Mouse (Mus musculus): ENCODE data around the gene Krtap7-1. TPM values are rescaled to one million over a fixed set of nuclear protein-coding genes. Genes with fewer than 3 reads are reported as not detected.

Gene Krtap7-1
- polyA plus RNA-seq (2014; fragmentation: Illumina TruSeq; extraction: RNeasy Lipid Tissue Mini Kit (QIAGEN cat#74804); ENCODE audit: low read depth, low replicate concordance), result not detected

DNA sequence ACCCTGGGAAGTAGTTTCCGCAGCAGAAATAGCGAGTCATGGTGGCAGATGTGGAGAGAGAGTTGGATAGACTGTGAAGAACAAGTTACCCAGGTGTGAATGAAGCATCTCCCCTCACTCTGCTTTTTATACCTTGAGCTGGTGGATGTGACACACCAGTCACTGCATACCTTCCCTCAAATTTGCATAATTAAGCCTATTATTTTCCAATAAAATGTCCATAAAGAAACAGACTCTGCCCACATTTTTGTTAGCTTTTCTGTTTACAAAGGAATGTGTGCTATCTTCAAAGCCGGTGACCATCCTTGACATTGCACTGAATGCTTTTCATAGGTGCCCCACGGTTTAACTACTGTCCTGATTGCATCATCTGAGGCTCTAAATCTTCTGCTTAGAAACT, at the start of gene Krtap7-1:
Gene Krtap7-1 (minus strand): TSS at position 101 of the 400 bp plus-strand sequence.

DNA sequence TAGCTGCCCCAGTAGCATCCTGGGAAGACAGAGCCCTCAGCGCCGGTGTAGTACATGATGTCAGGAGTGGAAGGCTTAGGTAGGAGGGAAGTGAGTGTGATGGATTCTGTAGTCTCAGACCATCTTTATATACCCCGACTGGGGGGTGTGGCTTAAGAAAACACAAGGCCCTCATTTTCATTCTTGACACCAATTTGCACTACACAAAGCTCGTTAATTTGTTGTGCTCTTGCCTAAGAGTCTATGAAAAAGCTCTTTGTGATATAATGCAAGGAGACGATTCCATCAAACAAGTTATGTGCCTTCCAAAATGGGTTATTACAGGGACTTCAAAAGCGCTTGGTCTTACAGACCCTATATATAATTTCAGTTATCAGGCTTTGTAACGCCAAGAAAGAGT, 20.3 kb downstream of the Krtap7-1 start, which contains the start of gene Krtap8-1:
Gene Krtap8-1 (minus strand): TSS at position 101 of the 400 bp plus-strand sequence.

Other genes starting within 250 kb of the Krtap7-1 start
- gene Krtap21-1, start 104.5 kb downstream of the Krtap7-1 start, polyA plus RNA-seq (2014; fragmentation: Illumina TruSeq; extraction: RNeasy Lipid Tissue Mini Kit (QIAGEN cat#74804); ENCODE audit: low read depth, low replicate concordance), result not detected
- gene Krtap6-2, start 88.2 kb downstream of the Krtap7-1 start, polyA plus RNA-seq (2014; fragmentation: Illumina TruSeq; extraction: RNeasy Lipid Tissue Mini Kit (QIAGEN cat#74804); ENCODE audit: low read depth, low replicate concordance), result not detected
- gene Krtap8-1, start 20.4 kb downstream of the Krtap7-1 start, polyA plus RNA-seq (2014; fragmentation: Illumina TruSeq; extraction: RNeasy Lipid Tissue Mini Kit (QIAGEN cat#74804); ENCODE audit: low read depth, low replicate concordance), result not detected
- gene Krtap11-1, start 62.9 kb upstream of the Krtap7-1 start, polyA plus RNA-seq (2014; fragmentation: Illumina TruSeq; extraction: RNeasy Lipid Tissue Mini Kit (QIAGEN cat#74804); ENCODE audit: low read depth, low replicate concordance), result not detected

All from liver, adult 10 weeks (tissue).